Mouse (Mus musculus): ENCODE measurements at regions not wholly inside any gene's neighbourhood (a gene's known extent, or its start where the extent isn't known, plus 50 kb on each side); places are given as distances from the start of the nearest gene placed in this dataset.

- Histone ChIP-seq H3K4me1 (ENCODE audit: control insufficient read depth in 1 of 2, insufficient read depth in 2 of 2, low read length in 2 of 2) (no peaks in the 10 kb centered on the region), H3K9me3 (replicated peaks; ENCODE audit: insufficient read depth, low read length) (no peaks in the 10 kb centered on the region), H3K27me3 (ENCODE audit: control insufficient read depth in 1 of 2, insufficient read depth in 2 of 2, low read length in 2 of 2) (no peaks in the 10 kb centered on the region), H3K27ac (ENCODE audit: control insufficient read depth, low read depth, low read length) (no peak overlapping the region), H3K9ac (ENCODE audit: control insufficient read depth, low read depth, low read length, poor library complexity, severe bottlenecking) (no peak overlapping the region), H3K4me3 (ENCODE audit: control insufficient read depth in 1 of 2, insufficient read depth in 1 of 2, low read depth in 2 of 2, low read length in 2 of 2) (no peak overlapping the region), H3K36me3 (ENCODE audit: control insufficient read depth in 1 of 2, insufficient read depth in 2 of 2, low read length in 2 of 2) (no peaks in the 10 kb centered on the region), H3K79me2 (ENCODE audit: control insufficient read depth, insufficient read depth, low read length, poor library complexity) (no peaks in the 10 kb centered on the region)
- no peak for DNase-seq (ENCODE audit: low read depth, low spot score)
- no peak for TF ChIP-seq JUND (IDR thresholded peaks at IDR 0.05; ENCODE audit: low read depth, low read length)
- no peak for TF ChIP-seq MXI1 (IDR thresholded peaks at IDR 0.05; ENCODE audit: low read depth, low read length)
- TF ChIP-seq ZMIZ1 (IDR thresholded peaks at IDR 0.05; ENCODE audit: low read depth, low read length), result no peak
- no peak for TF ChIP-seq UBTF (IDR thresholded peaks at IDR 0.05; ENCODE audit: borderline replicate concordance, insufficient read depth, low read depth, low read length)
- no peak for TF ChIP-seq RCOR1 (IDR thresholded peaks at IDR 0.05; ENCODE audit: low read depth, low read length)
- no peak for TF ChIP-seq NELFE (IDR thresholded peaks at IDR 0.05; ENCODE audit: low read depth, low read length)
- no peak for TF ChIP-seq ZNF384 (IDR thresholded peaks at IDR 0.05; ENCODE audit: low read depth, low read length)
- TF ChIP-seq POLR2A (IDR thresholded peaks at IDR 0.05; ENCODE audit: control insufficient read depth in 1 of 2, insufficient read depth in 1 of 2, low read depth in 1 of 2, low read length in 2 of 2, poor library complexity in 1 of 2), result no peak
- TF ChIP-seq NRF1 (IDR thresholded peaks at IDR 0.05; ENCODE audit: insufficient read depth, low read depth, low read length, poor library complexity, severe bottlenecking), result no peak
- TF ChIP-seq ZC3H11A (IDR thresholded peaks at IDR 0.05; ENCODE audit: low read depth, low read length), result no peak
- no peak for TF ChIP-seq CTCF (IDR thresholded peaks at IDR 0.05 in 2 of 3, conservative IDR thresholded peaks at IDR 0.05 in 1 of 3; ENCODE audit: control insufficient read depth in 1 of 3, insufficient read depth in 1 of 3, low read depth in 2 of 3, low read length in 3 of 3, poor library complexity in 1 of 3, severe bottlenecking in 1 of 3)
- TF ChIP-seq MEF2A (IDR thresholded peaks at IDR 0.05; ENCODE audit: extremely low read depth, insufficient replicate concordance, low read depth, low read length, poor library complexity, severe bottlenecking), result no peak
Measured at GRCm38 (mm10) chr5:112122581-112122980, 129.7 kb downstream of the Cryba4 start.

GRCm38 (mm10) chr5:112127171-112127570 lies 125.1 kb downstream of the Cryba4 start:
- Histone ChIP-seq H3K27ac (ENCODE audit: control insufficient read depth, low read depth, low read length) (no peak overlapping the region), H3K36me3 (ENCODE audit: control insufficient read depth in 1 of 2, insufficient read depth in 2 of 2, low read length in 2 of 2) (no peaks in the 10 kb centered on the region), H3K9ac (ENCODE audit: control insufficient read depth, low read depth, low read length, poor library complexity, severe bottlenecking) (no peak overlapping the region), H3K27me3 (ENCODE audit: control insufficient read depth in 1 of 2, insufficient read depth in 2 of 2, low read length in 2 of 2) (no peaks in the 10 kb centered on the region), H3K79me2 (ENCODE audit: control insufficient read depth, insufficient read depth, low read length, poor library complexity) (no peaks in the 10 kb centered on the region), H3K4me3 (ENCODE audit: control insufficient read depth in 1 of 2, insufficient read depth in 1 of 2, low read depth in 2 of 2, low read length in 2 of 2) (no peak overlapping the region), H3K4me1 (ENCODE audit: control insufficient read depth in 1 of 2, insufficient read depth in 2 of 2, low read length in 2 of 2) (no peaks in the 10 kb centered on the region), H3K9me3 (replicated peaks; ENCODE audit: insufficient read depth, low read length) (no peaks in the 10 kb centered on the region)
- TF ChIP-seq RAD21 (IDR thresholded peaks at IDR 0.05; ENCODE audit: low read depth, low read length) (no peak), CHD2 (IDR thresholded peaks at IDR 0.05; ENCODE audit: low read length) (no peak), USF1 (IDR thresholded peaks at IDR 0.05; ENCODE audit: low read depth, low read length) (no peak), POLR2A (IDR thresholded peaks at IDR 0.05; ENCODE audit: control insufficient read depth in 1 of 2, insufficient read depth in 1 of 2, low read depth in 1 of 2, low read length in 2 of 2, poor library complexity in 1 of 2) (no peak), ZNF384 (IDR thresholded peaks at IDR 0.05; ENCODE audit: low read depth, low read length) (no peak), MAX (IDR thresholded peaks at IDR 0.05; ENCODE audit: low read length) (no peak), MAZ (IDR thresholded peaks at IDR 0.05; ENCODE audit: low read depth, low read length) (no peak), EP300 (IDR thresholded peaks at IDR 0.05; ENCODE audit: low read depth in 1 of 2, low read length in 2 of 2) (no peak), E2F4 (IDR thresholded peaks at IDR 0.05; ENCODE audit: borderline replicate concordance, low read depth, low read length) (no peak), TAL1 (IDR thresholded peaks at IDR 0.05; ENCODE audit: low read length) (no peak), MEF2A (IDR thresholded peaks at IDR 0.05; ENCODE audit: extremely low read depth, insufficient replicate concordance, low read depth, low read length, poor library complexity, severe bottlenecking) (no peak), MAFK (IDR thresholded peaks at IDR 0.05; ENCODE audit: borderline replicate concordance, low read depth, low read length) (no peak), POLR2AphosphoS2 (IDR thresholded peaks at IDR 0.05; ENCODE audit: low read length) (no peak)
- DNase-seq (ENCODE audit: low read depth, low spot score), result no peak
